Mouse (Mus musculus): ENCODE results near the gene Pan3. TPM values are rescaled to one million over a fixed set of nuclear protein-coding genes. Genes with fewer than 3 reads are reported as not detected.
A peak's percentile ranks its signal among the peaks of the same experiment; 100 is the strongest.
"Not testable (repeated sequence)": the region's sequence is repeated elsewhere in the genome, so short reads cannot be mapped to it uniquely, and the experiment has no call there.

The Pan3 gene
- polyA plus RNA-seq, 1 experiment, result 34.1 TPM

DNA sequence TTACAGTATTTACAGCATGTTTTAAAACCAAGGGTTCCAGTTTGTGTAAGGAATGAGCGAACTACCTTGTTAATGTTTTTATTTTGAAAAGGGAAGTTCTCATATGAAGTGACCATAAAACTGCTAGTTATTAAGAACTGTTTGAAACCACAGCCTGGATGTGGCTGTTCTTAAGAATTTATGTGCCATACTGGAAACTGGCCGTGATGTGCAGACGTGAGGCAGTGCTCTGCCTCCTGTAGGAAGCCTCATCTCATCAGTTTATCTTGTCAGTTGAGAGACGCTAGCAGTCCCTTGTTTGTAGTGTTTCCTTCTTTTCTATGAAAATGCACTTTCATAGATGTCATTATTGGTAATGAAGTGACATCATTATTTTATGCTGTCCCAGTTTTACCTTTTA lies 109.9 kb downstream of the Pan3 start:
- Histone ChIP-seq H3K4me1 (ENCODE audit: control insufficient read depth, insufficient read depth, insufficient read length, low read length) (no peaks in the 10 kb centered on the region), H3K27ac (replicated peaks; ENCODE audit: low read depth, low read length) (no peak overlapping the region), H3K4me3 (ENCODE audit: insufficient read depth, low read depth, low read length) (no peak overlapping the region)

DNA sequence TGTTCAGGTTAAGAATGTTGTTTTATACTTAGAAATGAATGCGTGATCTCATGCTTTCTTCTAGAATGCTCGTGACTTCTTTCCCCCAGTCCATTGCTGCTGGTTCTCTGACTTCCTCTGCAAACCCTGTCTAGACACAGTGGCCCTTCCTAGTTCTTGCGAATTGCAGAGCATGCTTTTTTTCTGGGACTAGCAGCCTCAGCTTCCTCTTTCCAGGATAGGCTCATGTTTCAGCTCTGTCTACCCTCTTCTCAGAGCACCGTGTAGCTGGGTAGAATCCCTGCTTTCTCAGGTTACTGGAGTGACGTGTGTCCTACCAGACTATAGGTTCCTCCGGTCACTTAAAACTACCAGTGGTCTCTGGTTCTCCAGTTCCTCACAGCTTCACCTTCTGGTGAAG lies 112.3 kb downstream of the Pan3 start:
- H3K4me1 ChIP-seq (ENCODE audit: control insufficient read depth, insufficient read depth, insufficient read length, low read length), result no peaks in the 10 kb centered on the region
- no peak overlapping the region for H3K4me3 ChIP-seq (ENCODE audit: insufficient read depth, low read depth, low read length)
- H3K27ac ChIP-seq (replicated peaks; ENCODE audit: low read depth, low read length), result no peak overlapping the region

DNA sequence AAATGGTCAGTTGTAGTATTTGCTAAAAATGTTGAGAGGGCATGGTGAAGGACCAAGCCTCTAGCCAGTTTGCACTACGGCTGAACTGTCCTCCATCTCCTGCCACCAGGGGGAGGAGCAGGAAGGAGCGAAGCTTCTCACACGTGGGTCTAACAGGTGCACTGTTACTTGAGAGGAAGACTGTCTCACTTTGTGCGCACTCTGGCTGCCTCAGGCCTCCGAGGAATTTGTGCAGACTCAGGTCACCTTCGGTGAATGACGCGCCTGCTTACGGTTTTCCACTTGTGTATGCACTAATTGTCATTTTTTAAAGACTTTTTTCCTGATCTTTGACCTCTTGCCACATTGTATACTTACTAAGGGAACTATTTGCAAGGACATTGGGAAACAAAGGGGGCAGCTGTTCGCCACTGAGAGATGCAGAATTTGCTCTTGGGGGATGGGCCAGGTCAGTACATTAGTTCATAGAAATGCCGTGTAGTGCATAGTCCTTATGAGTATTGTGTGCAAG lies 115.8 kb downstream of the Pan3 start:
- H3K27ac ChIP-seq (replicated peaks; ENCODE audit: low read depth, low read length), result no peak overlapping the region
- no peaks in the 10 kb centered on the region for H3K4me1 ChIP-seq (ENCODE audit: control insufficient read depth, insufficient read depth, insufficient read length, low read length)

DNA sequence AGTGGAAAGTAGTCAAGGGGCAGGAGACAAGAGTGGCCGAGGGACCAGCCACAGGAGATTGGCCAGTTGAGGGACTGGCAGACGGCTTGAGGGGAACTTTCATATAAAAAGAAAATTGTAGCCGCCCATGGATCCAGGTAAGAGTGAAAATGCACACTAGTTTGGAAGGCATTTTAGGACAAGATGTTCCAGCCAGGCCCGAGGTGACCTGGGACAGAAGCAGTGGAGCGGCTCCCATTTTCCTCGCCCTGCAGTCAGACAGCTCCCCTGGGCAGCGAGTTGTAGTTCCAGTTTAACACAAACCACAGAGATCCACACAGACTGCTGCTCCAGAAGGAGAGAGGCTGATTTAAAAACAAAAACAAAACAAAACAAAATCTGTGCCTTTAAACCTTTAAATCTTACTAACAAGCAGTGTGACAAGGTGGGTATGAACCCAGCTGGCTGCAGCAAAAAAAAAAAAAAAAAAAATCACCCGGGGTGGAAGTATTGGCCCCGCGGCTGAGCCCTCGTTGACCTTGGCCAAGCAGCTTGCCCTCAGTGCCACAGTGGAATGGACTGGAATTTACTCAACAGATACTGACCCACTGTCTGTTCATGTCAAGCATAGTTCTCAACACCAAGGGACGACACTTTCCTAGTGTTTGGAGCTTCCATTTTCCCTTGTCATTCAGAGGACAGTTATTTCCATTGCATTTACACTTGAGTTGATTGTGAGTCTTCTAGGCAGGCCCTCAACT lies 119.2 kb downstream of the Pan3 start:
- Histone ChIP-seq H3K4me3 (ENCODE audit: insufficient read depth, low read depth, low read length) (no peak overlapping the region), H3K27ac (replicated peaks; ENCODE audit: low read depth, low read length) (no peak overlapping the region)

More for the DNA sequence above, 115.8 kb downstream of the Pan3 start:
- H3K4me3 ChIP-seq (ENCODE audit: insufficient read depth, low read depth, low read length), result no peak overlapping the region

DNA sequence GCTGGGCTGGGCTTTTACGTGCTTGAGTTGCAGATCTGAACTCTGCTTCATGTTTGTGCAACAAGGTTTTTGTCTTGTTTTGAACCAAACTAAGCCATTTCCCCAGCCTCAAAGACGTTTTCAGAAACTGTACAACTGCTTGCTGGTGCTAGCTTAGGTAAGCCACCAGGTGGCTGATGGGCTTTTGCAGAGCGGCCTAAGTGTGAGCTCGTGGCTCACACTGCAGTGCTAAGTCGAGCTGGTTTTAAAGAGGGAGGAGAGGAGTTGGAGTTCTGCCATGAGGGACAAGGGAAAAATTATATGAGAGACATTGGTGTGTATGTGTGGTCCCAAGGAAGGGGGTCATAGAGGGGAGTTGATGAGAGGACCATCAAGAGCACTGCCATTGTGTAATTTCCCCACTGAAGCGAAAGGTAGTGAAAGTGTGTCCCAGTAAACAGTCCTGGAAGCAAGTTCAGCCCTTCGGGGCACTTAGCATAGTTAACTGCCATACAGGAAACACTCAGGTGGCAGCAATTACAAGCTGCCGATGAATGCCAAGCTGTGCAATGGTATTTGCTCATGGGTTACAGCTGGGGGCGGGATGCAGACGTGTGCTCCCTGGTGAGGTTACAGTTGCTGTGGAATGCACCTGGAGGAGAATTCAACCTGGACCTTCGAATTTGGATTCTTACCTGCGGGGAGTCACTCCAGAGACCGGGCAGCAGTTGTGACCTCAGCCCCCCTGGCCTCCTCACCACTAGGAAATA lies 122.1 kb downstream of the Pan3 start:
- Histone ChIP-seq H3K4me1 (ENCODE audit: control insufficient read depth, insufficient read depth, insufficient read length, low read length) (no peaks in the 10 kb centered on the region), H3K4me3 (ENCODE audit: insufficient read depth, low read depth, low read length) (no peak overlapping the region), H3K27ac (replicated peaks; ENCODE audit: low read depth, low read length) (no peak overlapping the region)

More for the DNA sequence above, 119.2 kb downstream of the Pan3 start:
- no peaks in the 10 kb centered on the region for H3K4me1 ChIP-seq (ENCODE audit: control insufficient read depth, insufficient read depth, insufficient read length, low read length)

DNA sequence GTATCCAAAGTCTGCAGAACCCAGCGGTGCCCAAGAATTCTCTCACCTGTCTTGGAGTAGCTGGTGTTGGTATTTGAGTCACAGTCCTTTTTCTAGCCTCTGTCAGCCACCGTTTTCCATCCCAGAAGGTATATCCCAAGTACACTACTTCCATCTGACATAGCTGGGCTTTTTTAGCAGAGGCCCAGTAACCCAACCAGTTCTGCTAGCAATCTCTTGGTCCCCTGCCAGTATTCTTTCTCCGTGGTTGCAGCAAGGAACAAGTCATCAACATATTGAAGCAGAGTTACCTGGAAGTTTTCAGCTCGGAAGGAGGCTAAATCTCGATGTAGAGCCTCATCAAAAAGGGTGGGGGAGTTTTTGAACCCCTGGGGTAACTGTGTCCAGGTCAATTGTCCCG lies 127.7 kb downstream of the Pan3 start:
- H3K27ac ChIP-seq (replicated peaks; ENCODE audit: low read depth, low read length), result not testable (repeated sequence)

DNA sequence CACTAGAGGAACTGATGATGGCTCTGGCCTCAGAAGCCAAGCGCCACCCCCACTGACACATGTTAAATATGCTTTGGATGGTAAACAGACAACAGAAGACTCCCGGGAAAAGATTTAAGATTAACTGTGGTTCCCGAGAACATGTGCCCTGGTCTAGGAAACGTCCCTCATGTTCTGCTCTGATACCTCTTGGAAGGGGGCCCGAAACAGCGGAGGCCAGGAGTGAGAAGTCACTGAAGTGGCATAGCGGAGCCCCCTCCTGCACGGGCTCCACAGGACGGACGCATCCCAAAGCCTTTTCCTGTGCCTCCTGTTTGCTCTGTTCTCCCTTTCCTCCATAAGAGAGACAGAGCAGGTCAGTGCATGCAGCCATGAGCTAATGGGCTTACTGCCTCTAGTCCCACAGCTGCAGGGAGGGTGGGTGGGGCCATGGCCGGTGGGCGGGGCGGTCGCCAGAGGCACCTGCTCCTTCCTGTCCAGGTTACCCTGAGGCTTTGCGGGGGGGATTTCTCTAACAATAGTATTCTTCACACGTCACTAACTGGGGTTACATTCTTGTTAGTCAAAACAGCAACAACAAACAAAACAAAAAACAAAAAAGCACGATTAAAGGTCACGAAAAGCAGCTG lies 133.7 kb downstream of the Pan3 start:
- 0 out of 2 replicates have a peak overlapping the region, but pooled peaks have one; percentile 20 for H3K4me3 ChIP-seq (ENCODE audit: insufficient read depth, low read depth, low read length)
- no peak overlapping the region for H3K27ac ChIP-seq (replicated peaks; ENCODE audit: low read depth, low read length)
- 0 out of 2 replicates have a peak, but pooled peaks cover 4% of the 10 kb centered on the region for H3K4me1 ChIP-seq (ENCODE audit: control insufficient read depth, insufficient read depth, insufficient read length, low read length)

More for the DNA sequence above, 127.7 kb downstream of the Pan3 start:
- H3K4me3 ChIP-seq (ENCODE audit: insufficient read depth, low read depth, low read length); H3K4me1 ChIP-seq (ENCODE audit: control insufficient read depth, insufficient read depth, insufficient read length, low read length): not testable (repeated sequence)

DNA sequence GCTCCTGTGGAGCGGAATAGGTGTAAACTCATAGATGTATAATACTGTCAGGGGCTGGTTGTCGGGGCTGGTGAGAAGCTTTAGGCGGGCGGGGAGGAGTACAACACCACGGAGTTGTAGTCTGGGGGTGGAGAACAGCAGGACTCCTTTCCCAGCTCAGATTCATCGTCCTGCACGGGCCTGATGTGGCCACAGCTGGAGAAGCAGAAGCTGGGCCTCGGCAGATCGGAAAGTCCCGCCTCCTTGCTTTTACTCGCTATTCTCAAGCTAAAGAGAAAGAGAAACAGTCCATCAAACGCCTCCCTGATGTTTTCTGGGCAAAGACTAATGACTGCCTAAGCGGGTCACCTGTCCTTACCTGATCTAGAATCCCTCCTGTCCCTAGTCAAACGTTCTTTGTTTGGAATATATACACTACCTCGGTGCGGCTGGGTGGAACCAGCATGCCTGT lies 134.2 kb downstream of the Pan3 start:
- H3K4me3 ChIP-seq (ENCODE audit: insufficient read depth, low read depth, low read length), result peak overlapping the region; percentile 20; the same call in 1 of the 2 replicates
- H3K27ac ChIP-seq (replicated peaks; ENCODE audit: low read depth, low read length), result no peak overlapping the region
- H3K4me1 ChIP-seq (ENCODE audit: control insufficient read depth, insufficient read depth, insufficient read length, low read length), result 0 out of 2 replicates have a peak, but pooled peaks cover 4% of the 10 kb centered on the region

DNA sequence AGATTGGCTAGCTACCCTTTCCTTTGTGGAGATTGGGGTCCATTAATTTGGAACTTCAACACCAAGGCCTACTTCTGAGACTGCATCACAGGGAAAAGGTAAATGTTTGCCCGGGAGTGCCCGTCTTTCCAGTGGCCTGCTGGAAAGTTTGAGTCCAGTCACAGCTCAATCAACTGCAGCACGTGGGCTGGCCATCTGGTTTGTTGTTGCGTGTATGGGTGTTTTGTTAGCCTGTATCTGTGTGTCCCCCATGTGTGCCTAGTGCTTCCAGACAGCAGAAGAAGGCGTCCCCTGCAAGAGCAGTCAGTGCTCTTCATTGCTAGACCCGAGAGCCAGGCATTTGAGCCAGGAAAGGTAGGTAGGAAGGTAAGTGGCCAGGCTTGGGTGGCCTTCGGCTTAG lies 135.5 kb downstream of the Pan3 start:
- Histone ChIP-seq H3K4me1 (ENCODE audit: control insufficient read depth, insufficient read depth, insufficient read length, low read length) (0 out of 2 replicates have a peak, but pooled peaks cover 4% of the 10 kb centered on the region), H3K27ac (replicated peaks; ENCODE audit: low read depth, low read length) (no peak overlapping the region), H3K4me3 (ENCODE audit: insufficient read depth, low read depth, low read length) (no peak overlapping the region)

DNA sequence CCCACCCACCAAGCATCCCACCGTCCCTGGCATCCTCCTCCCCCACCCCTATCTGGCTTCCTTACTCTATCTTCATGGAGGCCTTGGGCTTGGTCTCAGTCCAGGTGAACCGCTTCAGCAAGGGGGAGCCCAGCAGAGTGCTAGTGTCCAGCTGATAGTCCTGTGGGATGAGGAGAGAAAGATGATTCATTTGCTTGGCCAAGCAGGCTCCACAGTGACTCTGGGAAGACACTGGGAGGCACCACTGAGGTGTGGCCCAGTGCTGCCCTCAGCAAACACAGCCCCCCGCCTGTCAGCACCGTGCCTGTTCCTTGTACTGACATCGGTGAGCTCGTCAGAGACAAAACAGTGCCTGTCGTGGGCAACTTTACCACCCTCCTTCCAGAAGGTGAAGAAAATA lies 136.4 kb downstream of the Pan3 start:
- H3K4me1 ChIP-seq (ENCODE audit: control insufficient read depth, insufficient read depth, insufficient read length, low read length), result 0 out of 2 replicates have a peak, but pooled peaks cover 4% of the 10 kb centered on the region

DNA sequence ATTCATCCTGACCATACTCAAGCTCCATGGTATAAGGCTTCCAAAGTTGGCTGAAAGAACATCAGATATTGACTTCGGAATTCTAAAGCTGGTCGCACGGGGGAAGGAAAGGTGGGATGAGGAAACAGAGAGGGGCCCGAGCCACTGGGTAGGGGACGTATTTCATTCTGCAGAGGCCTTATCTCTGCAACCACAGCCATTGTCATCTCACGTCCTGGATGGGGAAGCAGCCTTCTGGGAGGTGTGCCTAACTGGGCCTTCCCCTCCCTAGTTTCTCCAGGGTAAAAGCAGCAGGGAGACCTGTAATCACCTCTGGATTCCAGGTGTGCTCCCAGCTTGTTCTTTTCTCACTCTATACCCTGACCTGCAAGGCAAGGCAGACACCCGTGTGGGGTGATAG lies 142.7 kb downstream of the Pan3 start:
- no peak overlapping the region for H3K27ac ChIP-seq (replicated peaks; ENCODE audit: low read depth, low read length)

More for the DNA sequence above, 136.4 kb downstream of the Pan3 start:
- Histone ChIP-seq H3K27ac (replicated peaks; ENCODE audit: low read depth, low read length) (no peak overlapping the region), H3K4me3 (ENCODE audit: insufficient read depth, low read depth, low read length) (no peak overlapping the region)

DNA sequence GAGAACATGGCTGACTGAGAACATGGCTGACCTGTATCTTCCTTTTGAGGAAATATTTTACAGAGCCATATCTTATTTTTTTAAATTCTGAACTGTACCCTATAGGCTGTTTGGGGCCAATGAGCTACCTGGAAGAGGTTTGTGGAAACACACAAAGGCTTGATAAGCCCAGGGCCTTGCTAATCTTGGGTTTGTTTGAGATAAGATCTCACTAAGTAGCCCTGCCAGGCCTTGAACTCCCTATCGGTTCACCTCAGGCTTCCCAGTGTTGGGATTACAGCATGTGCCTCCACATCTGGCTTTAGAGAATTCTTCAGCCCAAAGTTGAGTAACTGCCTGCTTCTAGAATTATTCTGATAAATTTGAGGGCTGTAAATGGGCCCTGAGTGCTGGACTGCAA lies 143.6 kb downstream of the Pan3 start:
- no peak overlapping the region for H3K27ac ChIP-seq (replicated peaks; ENCODE audit: low read depth, low read length)
- H3K4me3 ChIP-seq (ENCODE audit: insufficient read depth, low read depth, low read length), result no peak overlapping the region
- no peaks in the 10 kb centered on the region for H3K4me1 ChIP-seq (ENCODE audit: control insufficient read depth, insufficient read depth, insufficient read length, low read length)

More for the DNA sequence above, 142.7 kb downstream of the Pan3 start:
- Histone ChIP-seq H3K4me3 (ENCODE audit: insufficient read depth, low read depth, low read length) (no peak overlapping the region), H3K4me1 (ENCODE audit: control insufficient read depth, insufficient read depth, insufficient read length, low read length) (no peaks in the 10 kb centered on the region)

DNA sequence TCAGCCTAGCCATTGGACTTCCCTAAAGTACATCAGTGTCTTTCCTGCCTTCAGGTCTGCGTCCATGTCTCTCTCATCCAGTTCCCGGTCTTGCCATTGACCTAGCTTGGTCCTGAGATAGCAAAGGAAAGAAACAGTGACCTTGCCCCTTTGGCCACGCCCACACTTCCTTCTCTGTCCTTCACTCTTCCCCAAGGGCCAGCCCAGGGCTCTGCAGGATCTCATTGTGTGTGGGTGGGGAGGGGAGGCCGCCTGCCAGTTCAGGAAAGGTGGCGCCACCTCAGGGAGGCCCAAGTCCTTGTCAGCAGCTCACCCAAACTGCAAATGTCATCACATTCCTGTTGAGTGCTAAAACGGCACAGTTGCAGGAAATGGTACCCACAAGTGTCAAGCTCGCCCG lies 144.6 kb downstream of the Pan3 start:
- H3K4me1 ChIP-seq (ENCODE audit: control insufficient read depth, insufficient read depth, insufficient read length, low read length), result no peaks in the 10 kb centered on the region
- no peak overlapping the region for H3K4me3 ChIP-seq (ENCODE audit: insufficient read depth, low read depth, low read length)
- H3K27ac ChIP-seq (replicated peaks; ENCODE audit: low read depth, low read length), result 0 out of 2 replicates have a peak overlapping the region, but pooled peaks have one; percentile 21

DNA sequence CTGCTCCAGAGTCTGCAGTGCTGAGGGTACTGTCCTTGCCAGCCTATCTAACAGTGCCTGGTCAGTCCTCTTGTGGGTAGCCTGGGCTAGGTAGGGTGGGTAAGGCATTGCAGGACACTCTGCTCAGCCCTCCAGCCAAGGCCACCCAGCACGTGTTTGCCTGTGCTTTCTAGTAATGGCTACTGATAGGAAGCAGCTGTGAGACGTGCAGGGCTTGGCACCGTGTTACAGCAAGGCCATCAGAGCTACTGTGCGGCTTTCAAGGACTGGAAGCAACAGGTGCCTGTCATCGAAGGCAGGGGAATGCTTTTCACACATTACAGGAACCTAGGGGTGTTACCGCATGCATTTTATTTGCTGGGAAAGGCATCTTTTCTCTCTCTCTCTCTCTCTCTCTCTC lies 147.0 kb downstream of the Pan3 start:
- Histone ChIP-seq H3K4me3 (ENCODE audit: insufficient read depth, low read depth, low read length) (no peak overlapping the region), H3K27ac (replicated peaks; ENCODE audit: low read depth, low read length) (no peak overlapping the region; the same call in 1 of the 2 replicates), H3K4me1 (ENCODE audit: control insufficient read depth, insufficient read depth, insufficient read length, low read length) (peaks cover 3% of the 10 kb centered on the region; the same call in 1 of the 2 replicates)

DNA sequence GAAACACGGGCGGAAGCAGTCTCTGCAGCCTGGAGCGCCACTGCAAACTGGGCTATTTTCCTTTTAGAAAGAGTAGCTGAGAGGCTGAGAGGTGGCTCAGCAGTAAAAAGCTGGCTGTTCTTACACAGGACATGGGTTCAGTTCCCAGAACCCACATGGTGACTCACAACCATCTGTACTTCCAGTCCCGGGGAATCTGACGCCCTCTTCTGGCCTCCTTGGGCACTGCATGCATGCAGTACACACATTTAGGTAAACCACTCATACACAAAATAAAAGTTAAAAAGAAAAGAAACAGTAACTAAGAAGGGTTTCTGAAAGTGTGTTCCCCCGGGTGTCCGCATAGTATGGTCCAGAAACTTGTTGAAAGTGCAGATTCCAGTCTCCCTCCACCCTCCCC lies 149.2 kb downstream of the Pan3 start:
- Histone ChIP-seq H3K27ac (replicated peaks; ENCODE audit: low read depth, low read length) (peak overlapping the region; percentile 45), H3K4me3 (ENCODE audit: insufficient read depth, low read depth, low read length) (no peak overlapping the region), H3K4me1 (ENCODE audit: control insufficient read depth, insufficient read depth, insufficient read length, low read length) (peaks cover 3% of the 10 kb centered on the region)
